Mouse (Mus musculus): ENCODE data around the gene Ubp1. TPM values are rescaled to one million over a fixed set of nuclear protein-coding genes. Genes with fewer than 3 reads are reported as not detected.

Ubp1 gene
- polyA plus RNA-seq, 1 experiment from 2014 or later, result 81.9 TPM

- in situ Hi-C loops (cut with MboI; ENCODE audit: low pct_unique_long_range_greater_than_20kb), result no loop called here
- no peaks in the 10 kb centered on the region for H3K27me3 ChIP-seq
- DNase-seq (ENCODE audit: low read depth, low spot score) (no peak), ATAC-seq (no peak)
- ChIA-PET POLR2A (no interaction called here), CTCF (interaction anchor here (2.5 kb wide), 1 partner anchor 24 kb away, joined by 6 read pairs; no protein-coding TSS in a partner anchor)
- TF ChIP-seq CTCF (IDR thresholded peaks at IDR 0.05), result no peak
Observed at GRCm38 (mm10) chr9:113969399-113969798, 38.7 kb downstream of the Ubp1 start.

- POLR2A ChIA-PET, result no interaction called here
- CTCF ChIA-PET, result no interaction called here
- no peak for DNase-seq (ENCODE audit: low read depth, low spot score)
- no peak for TF ChIP-seq CTCF (IDR thresholded peaks at IDR 0.05)
- no peak for ATAC-seq
- in situ Hi-C loops (cut with MboI; ENCODE audit: low pct_unique_long_range_greater_than_20kb), result no loop called here
- no peaks in the 10 kb centered on the region for H3K27me3 ChIP-seq
Observed at GRCm38 (mm10) chr9:113970041-113970440, 39.3 kb downstream of the Ubp1 start.

GRCm38 (mm10) chr9:113971615-113972014, 40.9 kb downstream of the Ubp1 start:
- in situ Hi-C loops (cut with MboI; ENCODE audit: low pct_unique_long_range_greater_than_20kb), result no loop called here
- TF ChIP-seq CTCF (IDR thresholded peaks at IDR 0.05), result no peak
- DNase-seq (ENCODE audit: low read depth, low spot score) (no peak), ATAC-seq (no peak)
- H3K27me3 ChIP-seq, result no peaks in the 10 kb centered on the region
- ChIA-PET POLR2A (no interaction called here), CTCF (no interaction called here)

GRCm38 (mm10) chr9:113973857-113974256, 43.1 kb downstream of the Ubp1 start:
- DNase-seq (ENCODE audit: low read depth, low spot score), result no peak
- TF ChIP-seq CTCF (IDR thresholded peaks at IDR 0.05), result no peak
- ChIA-PET POLR2A (no interaction called here), CTCF (interaction anchor here (1.5 kb wide), 1 partner anchor 20 kb away, joined by 4 read pairs; no protein-coding TSS in a partner anchor)
- no peak for ATAC-seq
- no peaks in the 10 kb centered on the region for H3K27me3 ChIP-seq
- in situ Hi-C loops (cut with MboI; ENCODE audit: low pct_unique_long_range_greater_than_20kb), result no loop called here

- ChIA-PET POLR2A (no interaction called here), CTCF (interaction anchor here (1.2 kb wide), 1 partner anchor 9 kb away, joined by 3 read pairs; no protein-coding TSS in a partner anchor)
- in situ Hi-C loops (cut with MboI; ENCODE audit: low pct_unique_long_range_greater_than_20kb), result no loop called here
- ATAC-seq (no peak), DNase-seq (ENCODE audit: low read depth, low spot score) (no peak)
- no peak for TF ChIP-seq CTCF (IDR thresholded peaks at IDR 0.05)
- H3K27me3 ChIP-seq, result no peaks in the 10 kb centered on the region
Observed at GRCm38 (mm10) chr9:113974945-113975344, 44.2 kb downstream of the Ubp1 start.

- DNase-seq (ENCODE audit: low read depth, low spot score), result no peak
- ChIA-PET POLR2A (no interaction called here), CTCF (interaction anchor here (1.2 kb wide), 1 partner anchor 9 kb away, joined by 3 read pairs; no protein-coding TSS in a partner anchor)
- no peak for ATAC-seq
- in situ Hi-C loops (cut with MboI; ENCODE audit: low pct_unique_long_range_greater_than_20kb), result no loop called here
- no peak for TF ChIP-seq CTCF (IDR thresholded peaks at IDR 0.05)
- no peaks in the 10 kb centered on the region for H3K27me3 ChIP-seq
Observed at GRCm38 (mm10) chr9:113975442-113975841, 44.7 kb downstream of the Ubp1 start.

GRCm38 (mm10) chr9:113976264-113976663, 45.5 kb downstream of the Ubp1 start:
- CTCF ChIA-PET, result interaction anchor here (1.4 kb wide), 1 partner anchor 10 kb away, joined by 4 read pairs; no protein-coding TSS in a partner anchor
- POLR2A ChIA-PET, result no interaction called here
- DNase-seq (ENCODE audit: low read depth, low spot score) (no peak), ATAC-seq (no peak)
- H3K27me3 ChIP-seq, result no peaks in the 10 kb centered on the region
- in situ Hi-C loops (cut with MboI; ENCODE audit: low pct_unique_long_range_greater_than_20kb), result no loop called here
- TF ChIP-seq CTCF (IDR thresholded peaks at IDR 0.05), result no peak

- ChIA-PET CTCF (interaction anchor here (1.0 to 1.4 kb wide), 2 partner anchors 11 to 40 kb away, joined by 3 to 4 read pairs; no protein-coding TSS in a partner anchor), POLR2A (interaction anchor here (0.6 to 0.9 kb wide), 3 partner anchors 12 to 30 kb away, joined by 3 read pairs; no protein-coding TSS in a partner anchor)
- no peaks in the 10 kb centered on the region for H3K27me3 ChIP-seq
- DNase-seq (ENCODE audit: low read depth, low spot score) (peak; percentile 84), ATAC-seq (peak; percentile 87)
- no peak for TF ChIP-seq CTCF (IDR thresholded peaks at IDR 0.05)
- in situ Hi-C loops (cut with MboI; ENCODE audit: low pct_unique_long_range_greater_than_20kb), result no loop called here
Observed at GRCm38 (mm10) chr9:113977225-113977840, 46.6 kb downstream of the Ubp1 start.

- no peaks in the 10 kb centered on the region for H3K27me3 ChIP-seq
- TF ChIP-seq CTCF (IDR thresholded peaks at IDR 0.05), result no peak
- no peak for DNase-seq (ENCODE audit: low read depth, low spot score)
- in situ Hi-C loops (cut with MboI; ENCODE audit: low pct_unique_long_range_greater_than_20kb), result no loop called here
- ChIA-PET CTCF (no interaction called here), POLR2A (interaction anchor here (0.9 kb wide), 1 partner anchor 14 kb away, joined by 3 read pairs; no protein-coding TSS in a partner anchor)
- ATAC-seq, result no peak
Observed at GRCm38 (mm10) chr9:113978656-113979055, 47.9 kb downstream of the Ubp1 start.

- ChIA-PET CTCF (no interaction called here), POLR2A (no interaction called here)
- TF ChIP-seq CTCF (IDR thresholded peaks at IDR 0.05), result no peak
- no peak for ATAC-seq
- no peak for DNase-seq (ENCODE audit: low read depth, low spot score)
- in situ Hi-C loops (cut with MboI; ENCODE audit: low pct_unique_long_range_greater_than_20kb), result no loop called here
- no peaks in the 10 kb centered on the region for H3K27me3 ChIP-seq
Observed at GRCm38 (mm10) chr9:113979356-113979755, 48.6 kb downstream of the Ubp1 start.

GRCm38 (mm10) chr9:113981099-113981880, 50.6 kb downstream of the Ubp1 start:
- ChIA-PET POLR2A (no interaction called here), CTCF (no interaction called here)
- no peaks in the 10 kb centered on the region for H3K27me3 ChIP-seq
- DNase-seq (ENCODE audit: low read depth, low spot score) (no peak), ATAC-seq (peak; percentile 15)
- in situ Hi-C loops (cut with MboI; ENCODE audit: low pct_unique_long_range_greater_than_20kb), result no loop called here
- TF ChIP-seq CTCF (IDR thresholded peaks at IDR 0.05), result no peak
